19 mouse cellular contexts compared by ENCODE assay signal in the genomic region with DNA sequence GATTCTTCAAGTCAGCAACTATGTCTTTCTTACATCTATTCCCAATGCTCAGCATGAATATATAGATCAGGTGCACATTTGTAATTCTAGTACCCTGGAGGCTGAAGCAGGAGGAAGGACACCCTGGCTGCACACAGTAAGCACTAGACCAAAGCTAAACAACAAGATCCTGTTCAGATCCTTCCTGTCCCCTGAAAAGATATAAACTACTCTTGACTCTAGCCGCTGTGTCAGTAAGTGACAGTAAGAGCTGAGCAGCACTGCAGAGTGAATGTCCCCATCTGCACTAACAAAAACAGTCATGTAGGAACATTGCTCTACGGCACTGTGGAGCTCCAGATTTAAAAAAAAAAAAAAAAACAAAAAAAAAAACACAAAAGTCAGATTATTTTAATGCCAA. TPM values are rescaled to one million over a fixed set of nuclear protein-coding genes. Genes with fewer than 3 reads are reported as not detected.
A peak's percentile ranks its signal among the peaks of the same experiment; 100 is the strongest.
DNase-seq lines count a peak whose midpoint lies in the region; ATAC-seq and TF ChIP-seq lines count a peak whose summit lies in the region.
"Had no signal": no experiment of that assay in that cellular context is flagged by ENCODE, and none has a peak within 500 bp of the region (broad histone marks: within the 10 kb centered on the region; RNA-seq: fewer than 3 reads in every experiment).

No protein-coding gene starts in this region.

- intact Hi-C loops in heart, postnatal 14 days (cut with DNase I): no loop called here

- no peaks in the 10 kb centered on the region for H3K36me3 ChIP-seq in heart, embryonic 15.5 days
- H3K36me3 ChIP-seq in kidney, embryonic 16.5 days (ENCODE audit: insufficient read depth, low read length): 0 out of 2 replicates have a peak, but pooled peaks cover 5% of the 10 kb centered on the region
- no peaks in the 10 kb centered on the region for H3K36me3 ChIP-seq in stomach, embryonic 14.5 days (ENCODE audit: control insufficient read depth, insufficient read depth, low read length)
- no peaks in the 10 kb centered on the region for H3K36me3 ChIP-seq in stomach, postnatal 0 days (ENCODE audit: control insufficient read depth, insufficient read depth, low read length)
- H3K36me3 ChIP-seq in midbrain, embryonic 16.5 days (ENCODE audit: control insufficient read depth, insufficient read depth, low read length): no peaks in the 10 kb centered on the region
- H3K36me3 ChIP-seq: embryonic facial prominence, embryonic 15.5 days had no signal

- H3K4me2 ChIP-seq in heart, embryonic 15.5 days: no peak overlapping the region
- H3K4me2 ChIP-seq in kidney, embryonic 16.5 days (replicated peaks; ENCODE audit: low read depth, low read length): no peak overlapping the region
- H3K4me2 ChIP-seq in stomach, embryonic 14.5 days (replicated peaks; ENCODE audit: low read depth, low read length): no peak overlapping the region; the same call in 1 of the 2 replicates
- no peak overlapping the region for H3K4me2 ChIP-seq in stomach, postnatal 0 days (replicated peaks; ENCODE audit: low read depth)
- no peak overlapping the region for H3K4me2 ChIP-seq in midbrain, embryonic 16.5 days (ENCODE audit: low read length)
- H3K4me2 ChIP-seq: embryonic facial prominence, embryonic 15.5 days had no signal

- TF ChIP-seq CTCF in stomach, postnatal 0 days (IDR thresholded peaks at IDR 0.05; ENCODE audit: low read depth): no peak

- no peak for TF ChIP-seq EP300 in stomach, postnatal 0 days (optimal IDR thresholded peaks at IDR 0.05)

- H3K4me1 ChIP-seq in heart, embryonic 15.5 days (replicated peaks): peaks cover 45% of the 10 kb centered on the region
- H3K4me1 ChIP-seq in kidney, embryonic 16.5 days (ENCODE audit: insufficient read depth, low read length): peaks cover 45% of the 10 kb centered on the region
- peaks cover 47% of the 10 kb centered on the region for H3K4me1 ChIP-seq in stomach, embryonic 14.5 days (ENCODE audit: control insufficient read depth, insufficient read depth, low read length)
- H3K4me1 ChIP-seq in stomach, postnatal 0 days (replicated peaks; ENCODE audit: control insufficient read depth, insufficient read depth): peaks cover 3% of the 10 kb centered on the region
- peaks cover 31% of the 10 kb centered on the region for H3K4me1 ChIP-seq in midbrain, embryonic 16.5 days (ENCODE audit: control insufficient read depth, insufficient read depth, low read length)

- no peak overlapping the region for H3K4me3 ChIP-seq in heart, embryonic 15.5 days
- no peak overlapping the region for H3K4me3 ChIP-seq in kidney, embryonic 16.5 days (ENCODE audit: low read length)
- H3K4me3 ChIP-seq in stomach, embryonic 14.5 days (ENCODE audit: low read depth, low read length): no peak overlapping the region
- no peak overlapping the region for H3K4me3 ChIP-seq in stomach, postnatal 0 days (ENCODE audit: low read depth, low read length)
- H3K4me3 ChIP-seq in midbrain, embryonic 16.5 days (ENCODE audit: low read depth, low read length): no peak overlapping the region
- H3K4me3 ChIP-seq: embryonic facial prominence, embryonic 15.5 days had no signal

- H3K9me3 ChIP-seq in heart, embryonic 15.5 days (replicated peaks): no peaks in the 10 kb centered on the region
- no peaks in the 10 kb centered on the region for H3K9me3 ChIP-seq in kidney, embryonic 16.5 days (ENCODE audit: low read length)
- H3K9me3 ChIP-seq in stomach, embryonic 14.5 days (ENCODE audit: control insufficient read depth, low read depth, low read length): no peaks in the 10 kb centered on the region
- H3K9me3 ChIP-seq in stomach, postnatal 0 days (ENCODE audit: control insufficient read depth, low read length): no peaks in the 10 kb centered on the region
- no peaks in the 10 kb centered on the region for H3K9me3 ChIP-seq in midbrain, embryonic 16.5 days (replicated peaks; ENCODE audit: control insufficient read depth, low read length, poor library complexity, severe bottlenecking)
- H3K9me3 ChIP-seq: embryonic facial prominence, embryonic 15.5 days had no signal

- no peak for DNase-seq in heart, postnatal 14 days
- no peak for DNase-seq in kidney, adult 18-20 months
- DNase-seq in stomach, postnatal 0 days (ENCODE audit: low spot score): no peak
- DNase-seq: adrenal gland, postnatal 36 days; cerebellum, adult 11-12 months; cerebellum, postnatal 25 days; embryo, embryonic 11 days; kidney, postnatal 14 days; left cerebral cortex, postnatal 4 days; liver; right cerebral cortex, postnatal 14 days; thymus, postnatal 14 days had no signal

- peak overlapping the region; percentile 80 for H3K27ac ChIP-seq in heart, embryonic 15.5 days
- peak overlapping the region; percentile 44; the same call in 1 of the 2 replicates for H3K27ac ChIP-seq in kidney, embryonic 16.5 days (ENCODE audit: low read length)
- H3K27ac ChIP-seq in stomach, embryonic 14.5 days (ENCODE audit: low read length): peak overlapping the region; percentile 57; the same call in 1 of the 2 replicates
- H3K27ac ChIP-seq in stomach, postnatal 0 days (replicated peaks): no peak overlapping the region
- H3K27ac ChIP-seq in midbrain, embryonic 16.5 days (ENCODE audit: low read length): no peak overlapping the region

- ATAC-seq in heart, embryonic 15.5 days (replicated peaks; ENCODE audit: insufficient number of reproducible peaks, insufficient read depth, low FRiP score, low read depth): no peak
- ATAC-seq in kidney, embryonic 16.5 days (ENCODE audit: low FRiP score, low TSS enrichment): no peak
- no peak for ATAC-seq in stomach, embryonic 14.5 days (ENCODE audit: insufficient number of reproducible peaks, insufficient read depth, low FRiP score, low read depth)
- no peak for ATAC-seq in stomach, postnatal 0 days (ENCODE audit: low FRiP score, low TSS enrichment)
- no peak for ATAC-seq in midbrain, embryonic 16.5 days
- ATAC-seq: forebrain, embryonic 16.5 days; hindbrain, embryonic 16.5 days had no signal

- WGBS in heart, embryonic 15.5 days: 37% methylated on average over 2 of the region's 2 CpGs
- WGBS in kidney, embryonic 16.5 days: 59% methylated on average over 2 of the region's 2 CpGs
- 41% methylated on average over 2 of the region's 2 CpGs for WGBS in stomach, embryonic 14.5 days
- WGBS in stomach, postnatal 0 days: 46% methylated on average over 2 of the region's 2 CpGs
- WGBS in midbrain, embryonic 16.5 days: 74% methylated on average over 2 of the region's 2 CpGs

- H3K27me3 ChIP-seq in heart, embryonic 15.5 days: no peaks in the 10 kb centered on the region
- H3K27me3 ChIP-seq in kidney, embryonic 16.5 days (ENCODE audit: insufficient read depth, low read length): no peaks in the 10 kb centered on the region
- no peaks in the 10 kb centered on the region for H3K27me3 ChIP-seq in stomach, embryonic 14.5 days (ENCODE audit: control insufficient read depth, insufficient read depth, low read length)
- H3K27me3 ChIP-seq in stomach, postnatal 0 days (ENCODE audit: control insufficient read depth, insufficient read depth, low read length): no peaks in the 10 kb centered on the region
- no peaks in the 10 kb centered on the region for H3K27me3 ChIP-seq in midbrain, embryonic 16.5 days (ENCODE audit: control insufficient read depth, insufficient read depth, low read depth, low read length)
- H3K27me3 ChIP-seq: embryonic facial prominence, embryonic 15.5 days had no signal

- no peak overlapping the region for H3K9ac ChIP-seq in heart, embryonic 15.5 days
- no peak overlapping the region for H3K9ac ChIP-seq in kidney, embryonic 16.5 days (replicated peaks; ENCODE audit: low read length)
- no peak overlapping the region for H3K9ac ChIP-seq in stomach, embryonic 14.5 days (replicated peaks; ENCODE audit: low read depth, low read length)
- H3K9ac ChIP-seq in stomach, postnatal 0 days (ENCODE audit: low read length): no peak overlapping the region
- H3K9ac ChIP-seq in midbrain, embryonic 16.5 days (ENCODE audit: low read depth, low read length): no peak overlapping the region
- H3K9ac ChIP-seq: embryonic facial prominence, embryonic 15.5 days had no signal

RNA-seq across cellular contexts. Expression of gene Nfyc, which starts 13.4 kb away (rescaled TPM):
- polyA plus RNA-seq in heart, embryonic 15.5 days (2015; fragmentation: Nextera tagmentation; extraction: Ambion mirVana): 87.5 and 97.3 TPM in 2 replicates
- 10 to 100 TPM; 66.3 to 67.9 TPM for total RNA-seq in heart, postnatal 14 days (2021)
- polyA plus RNA-seq in kidney, embryonic 16.5 days (2015; fragmentation: Nextera tagmentation; extraction: Ambion mirVana): 123 and 133 TPM in 2 replicates
- polyA plus RNA-seq in stomach, embryonic 14.5 days (2014; fragmentation: Nextera tagmentation; extraction: Ambion mirVana): 102 and 108 TPM in 2 replicates
- polyA plus RNA-seq in stomach, postnatal 0 days (2015; fragmentation: Nextera tagmentation; extraction: Ambion mirVana): 44.8 and 47.6 TPM in 2 replicates
- 74.4 and 75.3 TPM in 2 replicates for polyA plus RNA-seq in midbrain, embryonic 16.5 days (2015; fragmentation: Nextera tagmentation; extraction: Ambion mirVana)

RNA-seq across cellular contexts. Expression of gene Rims3, which starts 36.7 kb away (rescaled TPM):
- 0.25 and 0.62 TPM in 2 replicates for polyA plus RNA-seq in heart, embryonic 15.5 days (2015; fragmentation: Nextera tagmentation; extraction: Ambion mirVana)
- under 1 TPM; 0.12 to 0.22 TPM for total RNA-seq in heart, postnatal 14 days (2021)
- 0.41 and 0.54 TPM in 2 replicates for polyA plus RNA-seq in kidney, embryonic 16.5 days (2015; fragmentation: Nextera tagmentation; extraction: Ambion mirVana)
- polyA plus RNA-seq in stomach, embryonic 14.5 days (2014; fragmentation: Nextera tagmentation; extraction: Ambion mirVana): 0.88 and 1.7 TPM in 2 replicates
- 0.70 and 0.92 TPM in 2 replicates for polyA plus RNA-seq in stomach, postnatal 0 days (2015; fragmentation: Nextera tagmentation; extraction: Ambion mirVana)
- polyA plus RNA-seq in midbrain, embryonic 16.5 days (2015; fragmentation: Nextera tagmentation; extraction: Ambion mirVana): 30.6 and 35.4 TPM in 2 replicates

Comparison
In these comparisons a context has a peak if more than half of its experiments do, and no peak if none do; other contexts are left out.
1. H3K27ac ChIP-seq: peak in heart, embryonic 15.5 days (single experiment), kidney, embryonic 16.5 days (single experiment) and stomach, embryonic 14.5 days (single experiment); none in stomach, postnatal 0 days (single experiment) and midbrain, embryonic 16.5 days (single experiment).
2. RNA of gene Rims3, which starts 36.7 kb away (polyA plus RNA-seq): 30.6 to 35.4 TPM in midbrain, embryonic 16.5 days; 0.88 to 1.7 TPM in stomach, embryonic 14.5 days, 0.70 to 0.92 TPM in stomach, postnatal 0 days, 0.41 to 0.54 TPM in kidney, embryonic 16.5 days and 0.25 to 0.62 TPM in heart, embryonic 15.5 days; every median in the first group is over 10 times any median in the second.